Mouse (Mus musculus) kidney, adult 2 months (tissue): ENCODE data around the gene Ccdc162. TPM values are rescaled to one million over a fixed set of nuclear protein-coding genes. Genes with fewer than 3 reads are reported as not detected.

ENCODE experiments used
- DNase-seq: peaks from one replicate; pipeline ENCODE4 v3.0.0; 2021
- H3K27ac ChIP-seq: fragments of 200-500 bp; 2 replicates; pipeline ENCODE4 v1.5.1; 2012; ENCODE audit warnings: low read depth, low read length, control low read depth, inconsistent platforms; ENCODE audit not compliant: insufficient read depth
- H3K27me3 ChIP-seq: fragments of 200-500 bp; replicated peaks from 2 replicates; pipeline ENCODE4 v1.6.1; 2012; ENCODE audit warnings: mild to moderate bottlenecking, moderate library complexity, low read length, inconsistent platforms; ENCODE audit not compliant: control insufficient read depth, insufficient read depth
- H3K36me3 ChIP-seq: fragments of 200-500 bp; 2 replicates; pipeline ENCODE4 v1.6.1; 2012; ENCODE audit warnings: mild to moderate bottlenecking, moderate library complexity, low read length, inconsistent platforms; ENCODE audit not compliant: control insufficient read depth, insufficient read depth
- H3K4me1 ChIP-seq: fragments of 200-500 bp; 2 replicates; pipeline ENCODE4 v1.6.1; 2011; ENCODE audit warnings: low read length; ENCODE audit not compliant: control insufficient read depth, insufficient read depth
- H3K4me3 ChIP-seq: fragments of 200-500 bp; 2 replicates; pipeline ENCODE4 v1.5.1; 2011; ENCODE audit warnings: mild to moderate bottlenecking, low read depth, low read length, control low read depth; ENCODE audit not compliant: insufficient read depth
- CTCF ChIP-seq: fragments of 200-500 bp; conservative IDR thresholded peaks from 2 replicates; pipeline ENCODE4 v1.5.1; 2011; ENCODE audit warnings: low read depth, mild to moderate bottlenecking, control low read depth, low read length, moderate library complexity, mixed read lengths; ENCODE audit not compliant: insufficient read depth, insufficient read length
- POLR2A ChIP-seq: fragments of 200-500 bp; IDR thresholded peaks from one replicate; pipeline ENCODE4 v1.6.1; 2011; ENCODE audit warnings: low read depth, low read length, control low read depth
- WGBS: fragments of 180-500 bp; shearing (Covaris S2); methylation state at CpG from one replicate; pipeline ENCODE4 v1.1.7; 2018; 5-methylcytosine and 5-hydroxymethylcytosine counted together
- polyA plus RNA-seq: library from polyadenylated mRNA; depleted of rRNA; stranded (reverse); fragments of >200 nt; gene quantifications from 2 replicates; pipeline ENCODE4 v1.2.3, GENCODE M21; 2012

Ccdc162 gene
- polyA plus RNA-seq, 1 experiment: 2.1 TPM

GRCm38 (mm10) chr10:41699669-41700068 lies 16.8 kb downstream of the Ccdc162 start:
- Histone ChIP-seq H3K36me3 (no peaks in the 10 kb centered on the region), H3K4me1 (no peaks in the 10 kb centered on the region), H3K4me3 (no peak overlapping the region), H3K27ac (no peak overlapping the region), H3K27me3 (no peaks in the 10 kb centered on the region)
- DNase-seq: peak; percentile 78
- 44% methylated on average over 5 of the region's 5 CpGs for WGBS
- no peak for TF ChIP-seq POLR2A
- no peak for TF ChIP-seq CTCF

- no peak for DNase-seq
- 68% methylated on average over 11 of the region's 11 CpGs for WGBS
- no peaks in the 10 kb centered on the region for H3K27me3 ChIP-seq
- H3K36me3 ChIP-seq: no peaks in the 10 kb centered on the region
- no peak for TF ChIP-seq POLR2A
- TF ChIP-seq CTCF: no peak
- no peak overlapping the region for H3K27ac ChIP-seq
- H3K4me1 ChIP-seq: no peaks in the 10 kb centered on the region
- no peak overlapping the region for H3K4me3 ChIP-seq
Measured at GRCm38 (mm10) chr10:41697040-41697439, 19.4 kb downstream of the Ccdc162 start.

GRCm38 (mm10) chr10:41690978-41691377 lies 25.5 kb downstream of the Ccdc162 start:
- H3K27me3 ChIP-seq: no peaks in the 10 kb centered on the region
- TF ChIP-seq CTCF (no peak), POLR2A (no peak)
- no peak for DNase-seq
- H3K27ac ChIP-seq: no peak overlapping the region
- H3K4me1 ChIP-seq: no peaks in the 10 kb centered on the region; the same call in 1 of the 2 replicates
- no peaks in the 10 kb centered on the region for H3K36me3 ChIP-seq
- WGBS: 66% methylated on average over 4 of the region's 4 CpGs
- H3K4me3 ChIP-seq: no peak overlapping the region

- Histone ChIP-seq H3K27me3 (no peaks in the 10 kb centered on the region), H3K4me1 (no peaks in the 10 kb centered on the region; the same call in 1 of the 2 replicates), H3K4me3 (peak overlapping the region; percentile 21; the same call in 1 of the 2 replicates), H3K27ac (no peak overlapping the region), H3K36me3 (no peaks in the 10 kb centered on the region)
- peak; percentile 76 for DNase-seq
- TF ChIP-seq CTCF (peak; percentile 93), POLR2A (no peak)
- WGBS: 23% methylated on average over 24 of the region's 24 CpGs
Measured at GRCm38 (mm10) chr10:41689941-41690887, 26.2 kb downstream of the Ccdc162 start.

- peak overlapping the region; percentile 37 for H3K27ac ChIP-seq
- no peaks in the 10 kb centered on the region for H3K27me3 ChIP-seq
- peak; percentile 86 for DNase-seq
- TF ChIP-seq CTCF (no peak; the same call in 1 of the 2 replicates), POLR2A (no peak)
- peak overlapping the region; percentile 15; the same call in 1 of the 2 replicates for H3K4me3 ChIP-seq
- peaks cover 3% of the 10 kb centered on the region; the same call in 1 of the 2 replicates for H3K4me1 ChIP-seq
- WGBS: 4% methylated on average over 21 of the region's 21 CpGs
- no peaks in the 10 kb centered on the region for H3K36me3 ChIP-seq
Measured at GRCm38 (mm10) chr10:41684548-41684996, 31.9 kb downstream of the Ccdc162 start.

- no peak for TF ChIP-seq POLR2A
- TF ChIP-seq CTCF: peak; percentile 88
- Histone ChIP-seq H3K4me1 (peaks cover 6% of the 10 kb centered on the region; the same call in 1 of the 2 replicates), H3K4me3 (no peak overlapping the region), H3K36me3 (no peaks in the 10 kb centered on the region), H3K27me3 (no peaks in the 10 kb centered on the region), H3K27ac (no peak overlapping the region)
- 42% methylated on average over 16 of the region's 16 CpGs for WGBS
- DNase-seq: peak; percentile 90
Measured at GRCm38 (mm10) chr10:41682546-41683393, 33.7 kb downstream of the Ccdc162 start.
